ENCODE assay signal across 8 mouse cellular contexts in the genomic region with DNA sequence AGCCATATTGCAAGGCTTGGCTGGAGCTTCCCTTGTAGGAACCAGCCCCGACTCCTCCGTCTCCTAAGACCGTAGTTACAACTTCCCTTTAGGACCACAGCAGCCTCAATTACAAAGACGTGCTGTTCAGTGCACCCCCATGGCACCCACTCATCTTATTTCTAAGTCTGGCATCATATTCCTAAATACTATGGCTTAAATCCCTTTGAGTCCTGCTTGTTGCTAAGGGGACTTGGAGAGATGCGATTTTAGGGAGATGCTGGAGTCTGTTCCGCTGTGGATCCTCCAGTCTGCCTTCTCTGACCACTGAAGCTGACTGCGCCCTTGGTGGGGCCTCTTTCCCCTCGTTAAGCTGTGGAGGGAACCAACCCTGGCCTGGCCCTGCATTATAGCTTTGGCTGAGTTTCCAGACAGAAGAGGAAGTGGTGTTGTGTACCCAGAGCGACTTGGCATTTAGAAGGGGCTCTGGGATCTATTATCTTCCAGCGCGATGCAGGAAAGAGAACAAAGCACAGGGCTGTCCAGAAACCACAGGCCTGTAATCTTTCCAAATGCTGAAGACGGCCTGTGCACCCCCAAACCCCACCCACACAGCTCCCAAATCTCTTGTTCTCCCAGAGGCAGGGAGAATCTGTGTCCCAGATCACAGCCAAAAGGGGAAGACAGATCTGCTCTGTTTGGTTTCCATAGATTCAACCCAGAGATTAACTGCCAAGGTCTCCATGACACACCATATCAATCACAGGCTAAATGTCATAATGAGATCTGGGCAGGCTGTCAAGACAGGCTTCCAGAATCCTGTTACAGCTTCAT. TPM values are rescaled to one million over a fixed set of nuclear protein-coding genes. Genes with fewer than 3 reads are reported as not detected.
DNase-seq lines count a peak whose midpoint lies in the region; ATAC-seq and TF ChIP-seq lines count a peak whose summit lies in the region.

No protein-coding gene starts in this region.

- no peak for TF ChIP-seq EP300 in heart, adult 2 months (IDR thresholded peaks at IDR 0.05; ENCODE audit: insufficient read depth, low read depth, low read length)

- H3K36me3 ChIP-seq in heart, adult 2 months (ENCODE audit: control insufficient read depth, insufficient read depth, low read length), result no peaks in the 10 kb centered on the region
- no peaks in the 10 kb centered on the region for H3K36me3 ChIP-seq in lung, embryonic 15.5 days

- H3K4me1 ChIP-seq in heart, adult 2 months (ENCODE audit: control insufficient read depth, insufficient read depth, low read length), result peaks cover 11% of the 10 kb centered on the region
- H3K4me1 ChIP-seq in lung, embryonic 15.5 days, result peaks cover 31% of the 10 kb centered on the region

- H3K9me3 ChIP-seq in lung, embryonic 15.5 days, result no peaks in the 10 kb centered on the region

- peak; percentile 37 to 47 for DNase-seq in cerebellum, postnatal 10 days
- DNase-seq in cerebellum, adult 9-10 months, result no peak
- peak; percentile 58 for DNase-seq in c-Kit-positive CD71-negative TER-119-negative erythroid progenitor cells, embryonic 14.5 days (ENCODE audit: low read depth)
- DNase-seq in heart, adult 2 months, result peak; percentile 35 to 56
- peak; percentile 44 to 51 for DNase-seq in layer of hippocampus, adult 8-10 months (ENCODE audit: low spot score in 2 of 2)
- DNase-seq in right cerebral cortex, postnatal 14 days, result peak; percentile 49

- H3K9ac ChIP-seq in heart, adult 2 months (ENCODE audit: low read depth, low read length), result no peak overlapping the region
- H3K9ac ChIP-seq in lung, embryonic 15.5 days, result no peak overlapping the region

- peak overlapping the region; percentile 1 for H3K27ac ChIP-seq in heart, adult 2 months
- peak overlapping the region; percentile 84 for H3K27ac ChIP-seq in lung, embryonic 15.5 days

- no peak overlapping the region for H3K4me3 ChIP-seq in heart, adult 2 months
- H3K4me3 ChIP-seq in lung, embryonic 15.5 days, result no peak overlapping the region

- TF ChIP-seq POLR2A in heart, adult 2 months (IDR thresholded peaks at IDR 0.05; ENCODE audit: insufficient read depth, low read depth, low read length), result no peak

- ATAC-seq in lung, embryonic 15.5 days (ENCODE audit: borderline replicate concordance, extremely low read depth, low FRiP score, low TSS enrichment), result peak; percentile 85
- no peak for ATAC-seq in cerebellum, adult (ENCODE audit: insufficient number of reproducible peaks, low FRiP score, low TSS enrichment)

- H3K79me2 ChIP-seq in heart, adult 2 months (replicated peaks; ENCODE audit: control insufficient read depth, insufficient read depth, low read length), result no peaks in the 10 kb centered on the region

- H3K27me3 ChIP-seq in heart, adult 2 months (ENCODE audit: control insufficient read depth, insufficient read depth, low read length), result no peaks in the 10 kb centered on the region
- no peaks in the 10 kb centered on the region for H3K27me3 ChIP-seq in lung, embryonic 15.5 days

- intact Hi-C loops in heart, adult 2 months (cut with DNase I), result no loop called here

- H3K4me2 ChIP-seq in lung, embryonic 15.5 days, result no peak overlapping the region

- no peak for TF ChIP-seq CTCF in heart, adult 2 months (IDR thresholded peaks at IDR 0.05)

- WGBS in heart, adult 2 months, result 45% methylated on average over 12 of the region's 12 CpGs
- WGBS in lung, embryonic 15.5 days, result 42% methylated on average over 12 of the region's 12 CpGs

RNA-seq across cellular contexts. Expression of gene Dupd1, which starts 7.4 kb away (rescaled TPM):
- not detected for total RNA-seq in heart, adult 2 months (2021)
- 0.12 TPM in 1 of 2 replicates, not detected in the other for polyA plus RNA-seq in heart, adult 2 months (2012; rRNA removed)
- under 1 TPM in 2 of 4 experiments, not detected in 2; 0.30 to 0.34 TPM for total RNA-seq in layer of hippocampus, adult 8-10 months (2022)
- not detected in 2 replicates for polyA plus RNA-seq in lung, embryonic 15.5 days (2015; fragmentation: Nextera tagmentation; extraction: Ambion mirVana)

RNA-seq across cellular contexts. Expression of gene Samd8, which starts 43.4 kb away (rescaled TPM):
- 10 to 100 TPM; 28.8 to 31.6 TPM for total RNA-seq in heart, adult 2 months (2021)
- 10.1 and 18.6 TPM in 2 replicates for polyA plus RNA-seq in heart, adult 2 months (2012; rRNA removed)
- 10 to 100 TPM; 70.0 to 85.8 (median 81.0) TPM for total RNA-seq in layer of hippocampus, adult 8-10 months (2022)
- polyA plus RNA-seq in lung, embryonic 15.5 days (2015; fragmentation: Nextera tagmentation; extraction: Ambion mirVana), result 8.2 and 9.4 TPM in 2 replicates

RNA-seq across cellular contexts. Expression of gene Dusp13, which starts 44.0 kb away (rescaled TPM):
- total RNA-seq in heart, adult 2 months (2021), result under 1 TPM; 0.48 to 0.70 TPM
- polyA plus RNA-seq in heart, adult 2 months (2012; rRNA removed), result 0.45 and 1.2 TPM in 2 replicates
- total RNA-seq in layer of hippocampus, adult 8-10 months (2022), result 1 to 10 TPM in 1 of 4 experiments, under 1 TPM in 2, not detected in 1; 0.37 to 1.1 (median 0.67) TPM
- not detected in 2 replicates for polyA plus RNA-seq in lung, embryonic 15.5 days (2015; fragmentation: Nextera tagmentation; extraction: Ambion mirVana)
